Mouse (Mus musculus) fat pad, adult 2 months (tissue): ENCODE results near the gene Pold4.

Experiments used
- DNase-seq: peaks from one replicate; pipeline ENCODE4 v3.0.0-alpha.2; 2011; ENCODE audit warnings: low read depth, low spot score; ENCODE audit errors: extremely low read depth

Pold4 gene

GRCm38 (mm10) chr19:4231253-4232185 lies at the start of gene Pold4:
Pold4 (plus strand) TSS chr19:4231899.
- peak; percentile 74 for DNase-seq

GRCm38 (mm10) chr19:4183689-4184088 lies 48.0 kb upstream of the Pold4 start:
- DNase-seq = no peak

GRCm38 (mm10) chr19:4184976-4185975 lies 46.4 kb upstream of the Pold4 start:
- DNase-seq = no peak

- DNase-seq = no peak
These were observed 44.4 kb upstream of the Pold4 start for GRCm38 (mm10) chr19:4187303-4187702.

- DNase-seq = no peak
These were observed 42.6 kb upstream of the Pold4 start for GRCm38 (mm10) chr19:4189051-4189620.

GRCm38 (mm10) chr19:4190831-4191334 lies 40.8 kb upstream of the Pold4 start, which contains the start of gene Tbc1d10c:
Tbc1d10c (minus strand) TSS chr19:4191284.
- DNase-seq = no peak

- peak; percentile 59 for DNase-seq
These were observed 40.0 kb upstream of the Pold4 start, which contains the start of gene Ppp1ca for GRCm38 (mm10) chr19:4191528-4192250. Ppp1ca (plus strand) TSS chr19:4192065.

- DNase-seq = no peak
These were observed 39.3 kb upstream of the Pold4 start for GRCm38 (mm10) chr19:4192251-4192985.

GRCm38 (mm10) chr19:4193129-4193528 lies 38.6 kb upstream of the Pold4 start:
- DNase-seq = no peak

GRCm38 (mm10) chr19:4194021-4194724 lies 37.5 kb upstream of the Pold4 start:
- DNase-seq = no peak

GRCm38 (mm10) chr19:4194776-4195650 lies 36.7 kb upstream of the Pold4 start:
- DNase-seq = no peak

GRCm38 (mm10) chr19:4196048-4196447 lies 35.7 kb upstream of the Pold4 start:
- no peak for DNase-seq

- DNase-seq = no peak
These were observed 35.2 kb upstream of the Pold4 start for GRCm38 (mm10) chr19:4196548-4196947.

- DNase-seq = no peak
These were observed 34.5 kb upstream of the Pold4 start for GRCm38 (mm10) chr19:4197180-4197579.

- peak; percentile 61 for DNase-seq
These were observed 30.3 kb upstream of the Pold4 start, which contains the start of gene Rad9a for GRCm38 (mm10) chr19:4201291-4201909. Rad9a (minus strand) TSS chr19:4201662.

- DNase-seq = no peak
These were observed 29.6 kb upstream of the Pold4 start for GRCm38 (mm10) chr19:4202149-4202548.

GRCm38 (mm10) chr19:4203148-4203547 lies 28.6 kb upstream of the Pold4 start:
- DNase-seq = no peak
